Mouse (Mus musculus): ENCODE data around the gene Dhrs7b.

The Dhrs7b gene

DNA sequence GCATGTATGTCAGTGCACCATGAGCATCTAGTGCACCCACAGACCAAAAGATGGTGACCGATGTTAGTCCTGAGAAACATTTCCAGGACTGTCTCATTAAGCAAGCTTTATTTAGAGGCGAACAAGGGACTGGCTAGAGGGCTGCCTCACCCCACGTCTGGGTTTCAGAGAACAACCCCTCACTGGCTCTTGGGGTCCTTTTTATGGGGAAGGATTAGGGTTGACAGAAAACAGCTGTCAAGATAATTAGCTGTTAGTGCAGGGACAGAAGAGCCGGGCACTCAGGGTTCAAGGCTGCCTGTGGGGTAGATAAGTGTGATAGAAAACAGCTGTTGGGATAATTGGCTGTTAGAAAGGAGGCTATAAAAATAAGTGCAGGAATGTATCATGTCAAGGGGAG is 65.5 kb downstream of the Dhrs7b start:
- DNase-seq (ENCODE audit: low read depth, low spot score) = no peak

DNA sequence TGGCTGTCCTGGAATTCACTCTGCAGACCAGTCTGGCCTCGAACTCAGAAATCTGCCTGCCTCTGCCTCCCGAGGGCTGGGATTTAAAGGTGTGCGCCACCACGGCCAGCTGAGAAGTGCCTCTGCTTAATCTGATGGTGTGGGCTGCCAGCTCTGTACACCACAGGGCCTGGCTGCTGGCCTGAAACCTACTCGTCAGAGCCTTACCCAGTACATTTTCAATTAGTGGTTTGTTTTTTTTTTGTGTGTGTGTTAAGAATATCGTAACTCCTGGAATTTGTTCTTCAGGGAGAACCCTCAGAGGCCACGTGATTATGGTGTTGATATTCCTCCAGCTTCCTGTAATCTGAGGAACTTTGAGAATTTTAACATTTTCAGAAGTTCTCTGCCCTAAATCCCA is 71.6 kb downstream of the Dhrs7b start:
- DNase-seq (ENCODE audit: low read depth, low spot score) = no peak

DNA sequence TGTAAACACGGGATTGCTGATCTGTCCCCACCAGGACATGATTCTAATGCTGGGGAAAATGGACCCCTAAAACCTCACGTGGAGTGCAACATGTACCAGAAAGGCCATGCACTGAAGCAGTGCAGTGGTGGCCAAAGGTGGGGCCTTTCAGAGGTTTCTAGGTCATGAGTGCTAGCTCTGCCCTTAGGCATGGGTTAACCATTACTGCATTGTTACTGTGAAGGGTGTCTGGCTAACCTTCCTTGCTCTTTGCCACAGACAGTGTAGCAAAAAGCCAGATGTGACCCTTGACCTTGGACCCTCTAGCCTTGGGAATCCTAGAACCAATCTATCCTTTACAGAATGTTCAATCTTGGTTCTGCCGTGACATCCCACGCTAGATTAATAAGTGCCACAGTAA is 72.1 kb downstream of the Dhrs7b start:
- DNase-seq (ENCODE audit: low read depth, low spot score) = no peak

DNA sequence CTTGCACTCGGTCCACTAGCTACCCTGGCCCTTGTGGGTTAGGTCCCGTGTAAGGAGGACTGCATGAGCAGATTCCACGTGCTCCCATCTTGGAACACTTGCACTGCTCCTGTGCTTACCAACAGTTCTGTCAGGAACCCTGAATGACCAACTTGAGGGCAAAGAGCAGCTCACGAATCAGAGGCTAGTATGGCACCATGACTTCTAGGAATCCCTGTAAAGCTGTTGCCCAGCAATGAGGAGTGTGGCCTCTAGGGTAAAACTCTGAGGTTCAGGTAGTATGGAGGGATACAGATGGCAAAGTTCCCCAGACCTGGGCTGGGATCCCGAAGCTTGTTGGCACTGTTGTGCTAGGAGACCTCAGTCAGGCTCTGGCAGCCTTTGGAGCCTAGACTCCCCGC is 73.2 kb downstream of the Dhrs7b start:
- DNase-seq (ENCODE audit: low read depth, low spot score) = peak; percentile 43

DNA sequence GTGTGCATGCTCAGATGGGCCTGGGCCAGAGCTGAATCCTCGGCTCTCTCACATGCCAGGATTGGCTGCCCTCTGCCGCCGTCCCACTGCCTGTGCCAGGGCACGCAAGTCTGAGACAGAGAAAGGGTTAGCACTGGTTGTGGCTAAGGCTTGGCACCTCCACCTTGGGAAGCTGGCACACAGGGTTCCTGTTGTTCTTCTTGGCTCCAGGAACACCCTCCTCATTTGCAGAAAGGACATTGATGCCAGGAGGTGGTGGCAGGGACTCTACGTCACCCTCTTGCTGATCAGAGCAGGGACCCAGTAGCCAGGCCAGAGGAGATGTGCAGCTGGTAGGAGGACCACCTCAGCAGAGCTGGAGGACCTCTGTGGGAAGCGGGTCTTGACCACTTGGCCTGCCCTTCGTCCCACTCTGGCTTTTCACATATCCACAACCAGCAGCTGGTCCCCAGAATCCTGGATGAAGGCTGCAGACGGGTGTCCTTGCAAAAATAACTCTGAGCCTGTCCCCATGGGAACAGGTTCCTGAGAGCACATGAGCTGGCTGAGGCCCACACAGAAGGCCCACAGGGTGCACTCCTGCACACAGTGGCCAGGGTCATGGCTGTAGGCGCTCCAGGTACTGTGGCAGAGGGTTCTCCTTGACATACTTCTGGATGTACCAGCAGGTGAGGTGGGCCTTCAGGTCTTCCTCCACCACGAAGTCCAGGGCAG is 75.1 kb downstream of the Dhrs7b start:
- DNase-seq (ENCODE audit: low read depth, low spot score) = peak; percentile 67

DNA sequence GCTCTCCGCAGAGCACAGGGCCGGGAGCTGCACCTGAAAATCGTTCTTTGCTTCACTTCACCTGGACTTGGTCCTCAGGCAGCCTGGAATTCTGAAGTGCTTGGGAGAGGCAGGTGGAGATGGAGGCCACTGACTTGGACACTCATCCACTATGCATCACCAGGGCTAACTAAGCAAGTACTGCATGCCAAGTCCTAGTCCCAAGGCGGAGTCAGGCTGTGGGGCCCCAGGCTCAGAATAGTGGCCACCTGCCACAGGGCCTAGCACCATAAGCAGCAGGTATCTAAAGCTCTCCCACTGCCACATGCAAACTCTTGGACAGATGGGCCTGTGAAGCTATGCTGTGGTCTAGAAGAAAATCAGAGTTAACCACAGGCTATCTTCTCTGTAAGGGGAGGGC is 76.0 kb downstream of the Dhrs7b start:
- DNase-seq (ENCODE audit: low read depth, low spot score) = peak; percentile 36

DNA sequence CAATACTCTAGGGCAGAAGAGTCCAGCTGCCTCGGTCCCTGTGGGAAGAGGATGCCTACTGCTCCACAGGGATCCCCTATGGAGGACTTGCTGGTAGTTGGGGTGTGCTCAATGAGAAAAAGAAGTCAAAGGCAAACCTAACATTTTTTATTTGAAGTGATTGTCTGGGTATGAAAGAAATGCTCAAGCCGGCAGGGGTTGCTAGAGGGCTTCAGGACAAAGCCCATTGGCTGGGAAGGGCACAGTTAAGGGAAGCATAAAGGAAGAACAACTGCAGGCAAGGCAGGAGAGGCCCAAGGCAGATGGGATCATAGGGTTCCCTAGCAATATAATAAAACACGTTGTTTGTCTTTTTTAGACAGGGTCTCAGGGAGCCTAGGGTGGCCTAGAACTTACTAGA is 77.6 kb downstream of the Dhrs7b start:
- no peak for DNase-seq (ENCODE audit: low read depth, low spot score)

DNA sequence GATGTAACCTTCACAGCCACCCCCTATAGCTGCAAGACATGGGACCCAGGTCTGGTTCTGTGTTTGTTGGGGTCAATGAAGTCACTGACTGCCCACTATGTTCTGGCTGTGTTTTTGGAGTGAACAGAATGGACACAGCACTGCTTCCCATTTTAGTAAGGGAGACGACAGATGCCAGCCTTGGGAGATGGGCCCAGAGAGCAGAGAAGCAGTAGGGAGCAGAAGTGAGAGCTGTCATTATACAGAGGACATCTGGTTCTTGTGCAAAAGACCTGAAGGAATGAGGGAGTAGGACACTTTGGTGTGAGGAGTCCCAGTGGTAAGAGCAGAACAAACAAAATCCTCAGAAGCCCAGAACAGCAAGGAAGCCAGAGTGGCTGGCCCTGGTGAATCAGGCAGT is 79.2 kb downstream of the Dhrs7b start:
- DNase-seq (ENCODE audit: low read depth, low spot score) = peak; percentile 51
